Mouse (Mus musculus): Measurements from ENCODE around the gene Tbccd1.

Tbccd1 gene

GRCm38 (mm10) chr16:22782686-22783085 is 74.8 kb downstream of the Tbccd1 start:
- DNase-seq (ENCODE audit: low read depth, low spot score), result no peak

- no peak for DNase-seq (ENCODE audit: low read depth, low spot score)
Observed at GRCm38 (mm10) chr16:22779228-22779835, 78.1 kb downstream of the Tbccd1 start.

- peak; percentile 34 for DNase-seq (ENCODE audit: low read depth, low spot score)
Observed at GRCm38 (mm10) chr16:22778296-22778695, 79.2 kb downstream of the Tbccd1 start.

GRCm38 (mm10) chr16:22775471-22775985 is 81.9 kb downstream of the Tbccd1 start:
- DNase-seq (ENCODE audit: low read depth, low spot score), result peak; percentile 55

GRCm38 (mm10) chr16:22768661-22769060 is 88.8 kb downstream of the Tbccd1 start:
- DNase-seq (ENCODE audit: low read depth, low spot score), result no peak

GRCm38 (mm10) chr16:22767405-22767804 is 90.1 kb downstream of the Tbccd1 start:
- peak; percentile 73 for DNase-seq (ENCODE audit: low read depth, low spot score)

GRCm38 (mm10) chr16:22766738-22767211 is 90.7 kb downstream of the Tbccd1 start:
- peak; percentile 47 for DNase-seq (ENCODE audit: low read depth, low spot score)

GRCm38 (mm10) chr16:22765531-22765930 is 91.9 kb downstream of the Tbccd1 start:
- DNase-seq (ENCODE audit: low read depth, low spot score), result no peak

All from ES-CJ7 (cell line).